Mouse (Mus musculus): ENCODE results near the gene Pex5.

Gene Pex5

DNA sequence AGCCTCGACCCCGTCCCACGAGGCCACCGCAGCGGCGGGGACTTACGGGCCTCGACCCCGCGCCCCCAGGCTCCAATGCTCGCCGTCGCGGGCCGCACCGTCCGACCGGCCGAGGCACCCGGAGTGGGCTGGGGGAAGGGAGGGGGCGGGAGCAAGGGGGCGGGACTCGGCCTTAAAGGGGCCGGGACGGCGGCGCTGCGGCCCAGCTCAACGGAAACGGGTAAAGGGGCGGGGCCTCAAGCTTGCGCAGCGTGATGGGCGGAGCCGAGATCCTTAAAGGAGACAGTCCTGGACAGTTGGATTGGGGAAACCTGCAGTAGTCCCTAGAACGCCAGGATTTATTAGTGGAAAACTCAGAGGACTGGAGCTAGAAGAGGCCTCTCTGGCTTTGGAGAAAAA lies at the start of gene Pex5:
TSS of gene Pex5 (minus strand) at position 141 of the 399 bp plus-strand sequence.
- no peak for DNase-seq (ENCODE audit: extremely low read depth, low read depth, low spot score)

- DNase-seq (ENCODE audit: extremely low read depth, low read depth, low spot score) = no peak
Measured at GRCm38 (mm10) chr6:124463881-124464291, 49.0 kb upstream of the Pex5 start.

- no peak for DNase-seq (ENCODE audit: extremely low read depth, low read depth, low spot score)
Measured at GRCm38 (mm10) chr6:124459388-124459787, 44.5 kb upstream of the Pex5 start.

DNA sequence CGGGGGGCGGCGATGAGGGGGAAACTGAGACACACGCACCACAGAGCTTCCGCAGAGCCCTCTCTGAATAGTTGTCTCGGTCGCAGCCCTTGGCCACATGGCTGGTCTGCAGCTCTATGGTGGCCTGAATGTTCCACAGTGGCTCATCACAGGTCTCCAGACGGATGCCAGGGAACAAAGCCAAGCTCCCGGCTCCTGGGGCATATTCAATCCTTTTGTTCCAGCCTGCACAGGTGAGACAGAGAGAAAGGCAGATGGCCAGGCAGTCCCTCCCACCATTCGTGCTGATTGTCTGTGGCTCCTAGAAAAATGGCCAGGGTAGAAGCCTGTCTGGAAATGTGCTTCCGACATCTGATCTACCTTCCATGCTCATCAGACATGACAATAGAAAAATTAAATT lies 43.6 kb upstream of the Pex5 start:
- peak; percentile 28 for DNase-seq (ENCODE audit: extremely low read depth, low read depth, low spot score)

- DNase-seq (ENCODE audit: extremely low read depth, low read depth, low spot score) = no peak
Measured at GRCm38 (mm10) chr6:124457827-124458226, 43.0 kb upstream of the Pex5 start.

GRCm38 (mm10) chr6:124456243-124456642 lies 41.4 kb upstream of the Pex5 start:
- DNase-seq (ENCODE audit: extremely low read depth, low read depth, low spot score) = no peak

- no peak for DNase-seq (ENCODE audit: extremely low read depth, low read depth, low spot score)
Measured at GRCm38 (mm10) chr6:124453756-124454155, 38.9 kb upstream of the Pex5 start.

- no peak for DNase-seq (ENCODE audit: extremely low read depth, low read depth, low spot score)
Measured at GRCm38 (mm10) chr6:124451995-124452394, 37.1 kb upstream of the Pex5 start.

- DNase-seq (ENCODE audit: extremely low read depth, low read depth, low spot score) = no peak
Measured at GRCm38 (mm10) chr6:124449668-124450383, 35.0 kb upstream of the Pex5 start.

GRCm38 (mm10) chr6:124448959-124449667 lies 34.2 kb upstream of the Pex5 start:
- no peak for DNase-seq (ENCODE audit: extremely low read depth, low read depth, low spot score)

DNA sequence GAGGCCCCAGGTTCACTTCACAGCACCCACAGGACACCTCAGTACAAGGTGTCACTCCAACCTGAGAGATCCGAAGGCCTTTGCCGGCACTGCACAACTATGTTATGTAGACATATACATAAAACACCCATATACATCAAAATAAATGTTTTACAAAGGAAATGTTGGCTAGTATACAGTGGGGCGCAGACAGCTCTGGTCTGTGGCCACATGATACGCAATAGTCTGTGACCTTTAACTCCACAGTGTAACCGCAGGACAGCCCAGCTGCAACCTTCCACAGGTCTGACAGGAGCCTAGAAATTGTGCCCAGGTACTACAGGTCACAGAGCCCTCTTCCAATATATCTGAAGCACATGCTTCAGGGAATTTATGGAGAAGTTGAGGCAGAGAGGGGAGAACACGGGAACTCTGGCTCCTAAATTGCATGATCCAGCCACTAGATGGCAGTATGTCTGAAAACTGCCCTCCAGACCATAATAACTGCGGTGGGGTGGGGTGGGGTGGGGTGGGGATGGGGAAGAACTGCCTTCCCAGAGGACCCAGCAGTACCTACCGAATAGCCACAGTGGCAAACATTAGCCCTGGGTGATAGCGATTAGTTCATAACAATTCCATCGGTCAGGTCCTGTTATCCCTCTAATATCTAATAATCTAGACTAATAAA lies 33.5 kb upstream of the Pex5 start:
- DNase-seq (ENCODE audit: extremely low read depth, low read depth, low spot score) = no peak

GRCm38 (mm10) chr6:124447356-124447755 lies 32.5 kb upstream of the Pex5 start:
- no peak for DNase-seq (ENCODE audit: extremely low read depth, low read depth, low spot score)

DNA sequence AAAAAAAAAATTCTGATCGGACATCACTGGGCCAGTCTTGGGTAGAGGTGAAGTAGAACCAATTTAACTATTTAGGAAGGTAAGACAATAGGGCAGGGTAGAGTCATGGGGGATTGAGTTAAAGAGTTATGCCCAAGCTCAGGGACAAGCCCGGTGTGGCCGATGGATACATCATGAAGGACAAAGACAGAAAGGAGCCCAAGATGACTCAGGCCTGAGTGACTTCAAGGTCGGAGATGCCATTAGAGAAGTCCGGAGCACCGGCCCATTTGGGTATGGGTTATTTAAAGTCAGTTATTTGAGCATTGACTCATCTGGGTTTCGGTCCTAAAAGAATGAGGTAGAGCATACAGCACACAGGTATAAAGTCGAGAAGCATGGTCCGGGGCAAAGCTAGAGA lies 31.6 kb upstream of the Pex5 start:
- no peak for DNase-seq (ENCODE audit: extremely low read depth, low read depth, low spot score)

DNA sequence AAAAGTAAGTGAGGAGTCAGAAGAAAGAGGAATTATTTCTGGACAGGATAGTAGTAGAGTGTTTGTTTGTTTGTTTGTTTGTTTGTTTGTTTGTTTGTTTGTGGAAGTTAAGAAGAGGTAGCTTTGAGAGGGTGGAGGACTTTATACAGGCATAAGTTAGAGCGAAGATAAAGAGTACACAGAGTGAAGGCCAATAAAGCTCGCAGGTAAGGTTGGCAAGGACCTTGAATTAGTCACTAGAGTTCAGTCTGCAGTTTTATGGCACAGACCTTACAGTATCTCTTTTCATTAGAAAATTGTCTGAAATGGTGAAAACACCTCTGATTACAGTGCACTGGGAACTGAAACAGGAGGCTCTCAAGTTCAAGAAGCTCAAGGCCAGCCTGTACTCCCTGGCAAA lies 31.2 kb upstream of the Pex5 start:
- DNase-seq (ENCODE audit: extremely low read depth, low read depth, low spot score) = no peak

DNA sequence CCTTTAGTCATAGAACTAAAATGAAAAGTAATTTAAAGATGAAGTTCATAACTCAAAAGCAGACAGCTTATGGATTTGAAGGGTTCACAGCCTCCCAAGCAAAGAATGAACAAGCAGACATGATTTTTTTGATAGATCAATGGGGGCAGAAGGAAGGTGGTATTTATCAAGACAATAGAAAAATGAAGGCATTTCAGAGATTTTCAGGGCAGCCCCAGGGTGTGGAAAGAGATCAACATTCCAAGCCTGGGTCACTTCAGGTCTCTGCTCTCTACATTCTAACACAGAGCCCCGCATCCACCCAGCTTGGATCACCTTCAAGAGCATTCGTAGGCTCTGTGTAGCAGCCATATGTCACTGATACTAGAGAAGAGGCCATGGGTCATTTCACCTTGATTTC lies 28.5 kb upstream of the Pex5 start:
- no peak for DNase-seq (ENCODE audit: extremely low read depth, low read depth, low spot score)

GRCm38 (mm10) chr6:124436245-124436644 lies 21.4 kb upstream of the Pex5 start:
- DNase-seq (ENCODE audit: extremely low read depth, low read depth, low spot score) = no peak

- no peak for DNase-seq (ENCODE audit: extremely low read depth, low read depth, low spot score)
Measured at GRCm38 (mm10) chr6:124435173-124435572, 20.3 kb upstream of the Pex5 start.

DNA sequence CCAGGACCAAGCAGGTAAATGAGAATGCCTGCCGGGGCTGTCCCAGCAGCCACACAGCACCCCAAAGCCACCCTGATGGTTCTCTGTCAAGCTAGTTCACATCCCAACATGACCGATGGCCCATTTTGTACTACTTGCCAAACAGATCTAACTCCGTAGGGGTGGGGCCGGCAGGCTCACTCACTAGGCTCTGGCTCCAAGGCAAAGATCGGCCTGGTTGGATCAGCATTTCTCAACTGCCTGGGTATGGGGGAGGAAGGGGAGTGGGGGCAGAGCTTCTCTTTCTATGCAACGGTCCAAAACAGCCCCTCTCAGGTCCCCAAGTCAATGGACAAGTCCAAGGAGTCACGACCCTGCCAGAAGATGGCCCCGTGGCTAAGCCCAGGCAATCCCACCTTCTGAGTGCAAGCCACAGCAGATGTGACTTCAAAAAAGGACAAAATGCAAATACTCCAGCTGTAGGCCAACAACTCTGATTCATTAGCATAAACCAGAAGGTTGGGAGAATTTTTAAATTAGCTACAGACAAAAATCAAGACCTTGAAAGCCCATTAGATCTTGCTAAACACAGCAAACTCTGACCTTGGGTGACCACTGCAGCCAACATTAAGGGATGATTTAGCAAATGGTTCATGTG lies 18.9 kb upstream of the Pex5 start:
- DNase-seq (ENCODE audit: extremely low read depth, low read depth, low spot score) = no peak

DNA sequence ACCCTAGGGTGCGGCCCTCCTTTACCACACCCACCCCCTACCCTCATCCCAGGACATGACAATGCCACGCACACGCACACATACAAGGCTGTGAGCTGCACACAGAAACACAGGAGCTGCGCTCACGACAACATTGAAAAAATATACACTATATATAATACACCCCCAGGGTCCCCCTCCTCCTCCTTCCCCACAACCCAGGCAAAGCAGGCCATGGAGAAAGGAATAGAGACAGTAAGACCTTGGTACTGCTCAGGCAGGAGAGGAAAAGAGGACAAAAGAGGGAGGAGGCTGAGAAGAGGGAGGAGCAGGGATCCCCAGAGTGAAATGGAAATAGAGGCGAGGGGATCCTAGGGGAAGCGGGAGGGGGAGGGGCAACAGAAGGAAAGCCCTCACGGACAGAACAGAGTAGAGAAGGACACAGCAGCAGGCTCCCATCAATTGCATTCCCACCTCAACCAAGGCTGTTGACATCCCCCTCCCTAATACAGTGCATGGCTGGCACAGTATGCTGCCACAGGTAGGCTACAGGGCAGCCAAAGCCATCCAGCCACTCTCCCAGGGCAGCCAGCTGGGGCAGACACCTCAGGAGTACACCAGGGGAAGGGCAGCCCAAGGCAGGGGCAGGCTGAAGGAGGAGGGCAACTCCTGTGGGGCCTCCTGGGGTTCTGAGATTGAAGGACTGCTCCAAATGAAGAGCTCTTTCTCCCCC lies 16.1 kb upstream of the Pex5 start:
- no peak for DNase-seq (ENCODE audit: extremely low read depth, low read depth, low spot score)

GRCm38 (mm10) chr6:124430379-124430778 lies 15.5 kb upstream of the Pex5 start:
- DNase-seq (ENCODE audit: extremely low read depth, low read depth, low spot score) = no peak
